ENCODE assay signal across 10 mouse cellular contexts in the genomic region with DNA sequence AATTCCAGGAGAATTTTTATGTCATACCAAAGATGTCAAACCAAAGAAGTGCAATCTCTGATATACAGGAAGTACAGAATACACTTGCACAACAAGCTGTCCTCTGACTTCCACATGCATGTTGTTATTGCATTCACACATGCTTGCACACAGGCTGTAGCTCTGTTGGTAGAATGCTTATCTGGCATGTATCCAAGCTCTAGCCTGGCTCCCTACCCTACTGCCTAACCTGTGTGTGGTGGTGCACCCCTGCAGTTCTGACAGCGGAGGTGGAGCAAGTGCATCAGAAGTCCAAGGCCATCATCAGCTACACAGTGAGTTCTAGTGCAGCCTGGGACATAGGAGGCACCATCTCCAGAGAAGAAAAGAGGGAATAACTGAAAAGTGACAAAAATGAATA. TPM values are rescaled to one million over a fixed set of nuclear protein-coding genes. Genes with fewer than 3 reads are reported as not detected.
A peak's percentile ranks its signal among the peaks of the same experiment; 100 is the strongest.
DNase-seq lines count a peak whose midpoint lies in the region; ATAC-seq and TF ChIP-seq lines count a peak whose summit lies in the region.
"Had no signal": no experiment of that assay in that cellular context is flagged by ENCODE, and none has a peak within 500 bp of the region (broad histone marks: within the 10 kb centered on the region; RNA-seq: fewer than 3 reads in every experiment).

No protein-coding gene starts in this region.

- WGBS in forebrain, embryonic 14.5 days: 67% methylated on average over 1 of the region's 1 CpGs
- WGBS in forebrain, embryonic 11.5 days: 83% methylated on average over 1 of the region's 1 CpGs
- WGBS in lung, postnatal 0 days: 83% methylated on average over 1 of the region's 1 CpGs
- WGBS in hindbrain, embryonic 16.5 days: 71% methylated on average over 1 of the region's 1 CpGs

- H3K4me2 ChIP-seq in forebrain, embryonic 14.5 days (ENCODE audit: low read length): no peak overlapping the region
- H3K4me2 ChIP-seq in forebrain, embryonic 11.5 days (ENCODE audit: low read depth, low read length, severe bottlenecking): no peak overlapping the region
- H3K4me2 ChIP-seq in lung, postnatal 0 days (replicated peaks; ENCODE audit: low read depth, low read length): no peak overlapping the region
- no peak overlapping the region for H3K4me2 ChIP-seq in hindbrain, embryonic 16.5 days (ENCODE audit: low read length)

- no peak overlapping the region for H3K4me3 ChIP-seq in forebrain, embryonic 14.5 days (ENCODE audit: low read depth, low read length)
- H3K4me3 ChIP-seq in forebrain, embryonic 11.5 days (ENCODE audit: low read depth, low read length): no peak overlapping the region
- no peak overlapping the region for H3K4me3 ChIP-seq in lung, postnatal 0 days (ENCODE audit: low read depth, low read length)
- no peak overlapping the region for H3K4me3 ChIP-seq in hindbrain, embryonic 16.5 days (ENCODE audit: low read length)
- H3K4me3 ChIP-seq: erythroblast, embryonic 14.5 days had no signal

- H3K27ac ChIP-seq in forebrain, embryonic 14.5 days (ENCODE audit: low read depth, low read length): no peak overlapping the region
- no peak overlapping the region for H3K27ac ChIP-seq in forebrain, embryonic 11.5 days (ENCODE audit: low read depth, low read length)
- H3K27ac ChIP-seq in lung, postnatal 0 days (ENCODE audit: low read length): no peak overlapping the region
- H3K27ac ChIP-seq in hindbrain, embryonic 16.5 days (ENCODE audit: low read depth, low read length): no peak overlapping the region

- no peaks in the 10 kb centered on the region for H3K9me3 ChIP-seq in forebrain, embryonic 14.5 days (replicated peaks; ENCODE audit: control insufficient read depth, low read length)
- H3K9me3 ChIP-seq in forebrain, embryonic 11.5 days (ENCODE audit: control insufficient read depth, low read length): no peaks in the 10 kb centered on the region
- H3K9me3 ChIP-seq in lung, postnatal 0 days (ENCODE audit: low read length): no peaks in the 10 kb centered on the region
- no peaks in the 10 kb centered on the region for H3K9me3 ChIP-seq in hindbrain, embryonic 16.5 days (ENCODE audit: control insufficient read depth, low read length)

- TF ChIP-seq CTCF in lung, postnatal 0 days (IDR thresholded peaks at IDR 0.05): no peak

- H3K4me1 ChIP-seq in forebrain, embryonic 14.5 days (ENCODE audit: control insufficient read depth, insufficient read depth, low read length): 0 out of 2 replicates have a peak, but pooled peaks cover 4% of the 10 kb centered on the region
- no peaks in the 10 kb centered on the region for H3K4me1 ChIP-seq in forebrain, embryonic 11.5 days (replicated peaks; ENCODE audit: control insufficient read depth, insufficient read depth, low read length)
- peaks cover 3% of the 10 kb centered on the region; the same call in 1 of the 2 replicates for H3K4me1 ChIP-seq in lung, postnatal 0 days (ENCODE audit: insufficient read depth, low read depth, low read length)
- peaks cover 3% of the 10 kb centered on the region for H3K4me1 ChIP-seq in hindbrain, embryonic 16.5 days (ENCODE audit: control insufficient read depth, insufficient read depth, low read depth, low read length)

- DNase-seq in forebrain, embryonic 14.5 days (ENCODE audit: low spot score): peak; percentile 41
- DNase-seq in forebrain, embryonic 11.5 days (ENCODE audit: low spot score): no peak
- peak; percentile 39 for DNase-seq in lung, postnatal 0 days (ENCODE audit: low spot score)
- DNase-seq in lung, postnatal 14 days: no peak
- DNase-seq in thymus, postnatal 4 days: no peak
- DNase-seq: adrenal gland, postnatal 10 days had no signal

- 0 out of 2 replicates have a peak, but pooled peaks cover 3% of the 10 kb centered on the region for H3K36me3 ChIP-seq in forebrain, embryonic 14.5 days (ENCODE audit: control insufficient read depth, insufficient read depth, low read length)
- H3K36me3 ChIP-seq in forebrain, embryonic 11.5 days (ENCODE audit: control insufficient read depth, insufficient read depth, low read length): no peaks in the 10 kb centered on the region
- no peaks in the 10 kb centered on the region for H3K36me3 ChIP-seq in lung, postnatal 0 days (ENCODE audit: insufficient read depth, low read length)
- no peaks in the 10 kb centered on the region for H3K36me3 ChIP-seq in hindbrain, embryonic 16.5 days (ENCODE audit: control insufficient read depth, insufficient read depth, low read length)

- no peaks in the 10 kb centered on the region for H3K27me3 ChIP-seq in forebrain, embryonic 14.5 days (replicated peaks; ENCODE audit: control insufficient read depth, insufficient read depth, low read length)
- H3K27me3 ChIP-seq in forebrain, embryonic 11.5 days (ENCODE audit: control insufficient read depth, insufficient read depth, low read length): no peaks in the 10 kb centered on the region
- H3K27me3 ChIP-seq in lung, postnatal 0 days (replicated peaks; ENCODE audit: insufficient read depth, low read length): no peaks in the 10 kb centered on the region
- H3K27me3 ChIP-seq in hindbrain, embryonic 16.5 days (replicated peaks; ENCODE audit: control insufficient read depth, insufficient read depth, low read length): no peaks in the 10 kb centered on the region

- no peak overlapping the region for H3K9ac ChIP-seq in forebrain, embryonic 14.5 days (ENCODE audit: low read length)
- H3K9ac ChIP-seq in forebrain, embryonic 11.5 days (ENCODE audit: low read length): no peak overlapping the region
- no peak overlapping the region for H3K9ac ChIP-seq in lung, postnatal 0 days (replicated peaks; ENCODE audit: low read depth)
- H3K9ac ChIP-seq in hindbrain, embryonic 16.5 days (ENCODE audit: low read depth, low read length): no peak overlapping the region

- peak; percentile 75 for ATAC-seq in forebrain, embryonic 14.5 days
- no peak for ATAC-seq in forebrain, embryonic 11.5 days (replicated peaks; ENCODE audit: low FRiP score)
- ATAC-seq in lung, postnatal 0 days: peak; percentile 37; the same call in 1 of the 2 replicates
- ATAC-seq in hindbrain, embryonic 16.5 days: peak; percentile 69
- ATAC-seq in monocyte, adult 5-6 weeks (replicated peaks; ENCODE audit: insufficient number of reproducible peaks, low FRiP score, low TSS enrichment, poor library complexity, severe bottlenecking): peak; percentile 93
- no peak for ATAC-seq in erythroid progenitor cell, adult 5-6 weeks (replicated peaks; ENCODE audit: low FRiP score, poor library complexity, severe bottlenecking)

- TF ChIP-seq EP300 in lung, postnatal 0 days (IDR thresholded peaks at IDR 0.05): no peak

RNA-seq across cellular contexts. Expression of a gene that starts 12.0 kb away (rescaled TPM):
- 44.3 and 51.6 TPM in 2 replicates for polyA plus RNA-seq in forebrain, embryonic 14.5 days (2014; fragmentation: Nextera tagmentation; extraction: Ambion mirVana)
- polyA plus RNA-seq in forebrain, embryonic 11.5 days (2014; fragmentation: Nextera tagmentation; extraction: Ambion mirVana): 47.5 and 53.7 TPM in 2 replicates
- 30.8 and 35.1 TPM in 2 replicates for polyA plus RNA-seq in lung, postnatal 0 days (2015; fragmentation: Nextera tagmentation; extraction: Ambion mirVana)
- polyA plus RNA-seq in hindbrain, embryonic 16.5 days (2015; fragmentation: Nextera tagmentation; extraction: Ambion mirVana): 55.7 and 58.4 TPM in 2 replicates
- total RNA-seq in monocyte, adult 5-6 weeks (2017): 23.3 to 39.5 TPM (median 38.4 TPM) in 3 replicates
- total RNA-seq in erythroid progenitor cell, adult 5-6 weeks (2015; ENCODE audit: low replicate concordance): 2.5 and 13.7 TPM in 2 replicates
- 4.4 and 29.4 TPM in 2 replicates for total RNA-seq in erythroid progenitor cell, adult 5-6 weeks (2017; ENCODE audit: low replicate concordance)

RNA-seq across cellular contexts. Expression of a gene that starts 12.9 kb away (rescaled TPM):
- polyA plus RNA-seq in forebrain, embryonic 14.5 days (2014; fragmentation: Nextera tagmentation; extraction: Ambion mirVana): 41.7 and 46.9 TPM in 2 replicates
- 56.3 and 58.4 TPM in 2 replicates for polyA plus RNA-seq in forebrain, embryonic 11.5 days (2014; fragmentation: Nextera tagmentation; extraction: Ambion mirVana)
- polyA plus RNA-seq in lung, postnatal 0 days (2015; fragmentation: Nextera tagmentation; extraction: Ambion mirVana): 34.2 and 34.8 TPM in 2 replicates
- 28.7 and 33.9 TPM in 2 replicates for polyA plus RNA-seq in hindbrain, embryonic 16.5 days (2015; fragmentation: Nextera tagmentation; extraction: Ambion mirVana)
- total RNA-seq in monocyte, adult 5-6 weeks (2017): 96.7 to 110 TPM (median 107 TPM) in 3 replicates
- 48.3 and 55.8 TPM in 2 replicates for total RNA-seq in erythroid progenitor cell, adult 5-6 weeks (2015; ENCODE audit: low replicate concordance)
- 60.2 and 84.8 TPM in 2 replicates for total RNA-seq in erythroid progenitor cell, adult 5-6 weeks (2017; ENCODE audit: low replicate concordance)

Comparison
In these comparisons a context has a peak if more than half of its experiments do, and no peak if none do; other contexts are left out.
1. ATAC-seq: peak in forebrain, embryonic 14.5 days (single experiment), lung, postnatal 0 days (single experiment), hindbrain, embryonic 16.5 days (single experiment) and monocyte, adult 5-6 weeks (single experiment); none in forebrain, embryonic 11.5 days (single experiment) and erythroid progenitor cell, adult 5-6 weeks (single experiment).
2. DNase-seq: peak in forebrain, embryonic 14.5 days (single experiment) and lung, postnatal 0 days (single experiment); none in forebrain, embryonic 11.5 days (single experiment), lung, postnatal 14 days (single experiment) and thymus, postnatal 4 days (single experiment).